In genomic region chr13:109354017-109354416, GRCm38 (mm10) we compare ENCODE assay signal across 30 mouse cellular contexts.
DNase-seq lines count a peak whose midpoint lies in the region; ATAC-seq lines count a peak whose summit lies in the region.
"Had no signal": no experiment of that assay in that cellular context is flagged by ENCODE, and none has a peak within 500 bp of the region (broad histone marks: within the 10 kb centered on the region; RNA-seq: fewer than 3 reads in every experiment).

No protein-coding gene starts in this region.

- H3K36me3 ChIP-seq in heart, embryonic 11.5 days (ENCODE audit: control insufficient read depth, insufficient read depth, low read length): no peaks in the 10 kb centered on the region
- H3K36me3 ChIP-seq: embryonic facial prominence, embryonic 10.5 days; embryonic facial prominence, embryonic 13.5 days; forebrain, embryonic 12.5 days; heart, embryonic 12.5 days; heart, embryonic 15.5 days; hindbrain, embryonic 10.5 days had no signal

- peak; percentile 42 for DNase-seq in cerebellum, adult 9-10 months
- no peak for DNase-seq in cerebellum, postnatal 36 days
- DNase-seq in gastrocnemius, adult 18-20 months (ENCODE audit: low spot score): peak; percentile 69
- no peak for DNase-seq in gastrocnemius, postnatal 4 days (ENCODE audit: low spot score in 2 of 2)
- DNase-seq in heart, adult 11 months: peak; percentile 44
- peak; percentile 86 for DNase-seq in skeletal muscle tissue, adult 2 months (ENCODE audit: low read depth, low spot score)
- DNase-seq in spleen, postnatal 10 days (ENCODE audit: low spot score in 2 of 2): no peak
- DNase-seq: adrenal gland, adult 2 months; adrenal gland, postnatal 14 days; cerebellum, adult 8-10 months; cerebellum, postnatal 25 days; embryo, embryonic 11 days; forebrain, postnatal 0 days; heart, postnatal 10 days; heart, postnatal 36 days; kidney, adult 18-20 months; kidney, adult 9 months had no signal

- no peak overlapping the region for H3K27ac ChIP-seq in heart, embryonic 11.5 days (ENCODE audit: low read depth, low read length)
- H3K27ac ChIP-seq: embryonic facial prominence, embryonic 10.5 days; embryonic facial prominence, embryonic 13.5 days; forebrain, embryonic 12.5 days; heart, embryonic 15.5 days; hindbrain, embryonic 10.5 days; hindbrain, embryonic 14.5 days; hindbrain, postnatal 0 days had no signal

- no peaks in the 10 kb centered on the region for H3K9me3 ChIP-seq in heart, embryonic 11.5 days (replicated peaks; ENCODE audit: control insufficient read depth, low read length)
- H3K9me3 ChIP-seq: embryonic facial prominence, embryonic 10.5 days; embryonic facial prominence, embryonic 13.5 days; forebrain, embryonic 12.5 days; heart, embryonic 12.5 days; heart, embryonic 15.5 days; hindbrain, embryonic 10.5 days had no signal

- WGBS in heart, embryonic 11.5 days (ENCODE audit: insufficient replicate concordance): 75% methylated on average over 7 of the region's 7 CpGs

- H3K9ac ChIP-seq in heart, embryonic 11.5 days (ENCODE audit: low read depth, low read length): no peak overlapping the region
- H3K9ac ChIP-seq: embryonic facial prominence, embryonic 13.5 days; forebrain, embryonic 12.5 days; forebrain, postnatal 0 days; heart, embryonic 12.5 days; heart, embryonic 15.5 days; hindbrain, embryonic 14.5 days had no signal

- no peak overlapping the region for H3K4me3 ChIP-seq in heart, embryonic 11.5 days (ENCODE audit: low read depth, low read length)
- H3K4me3 ChIP-seq: embryonic facial prominence, embryonic 10.5 days; embryonic facial prominence, embryonic 13.5 days; erythroblast, embryonic 14.5 days; forebrain, embryonic 12.5 days; heart, embryonic 12.5 days; heart, embryonic 15.5 days; hindbrain, embryonic 10.5 days had no signal

- no peak overlapping the region for H3K4me2 ChIP-seq in heart, embryonic 11.5 days
- H3K4me2 ChIP-seq: embryonic facial prominence, embryonic 13.5 days; forebrain, embryonic 12.5 days; heart, embryonic 12.5 days; heart, embryonic 15.5 days; hindbrain, embryonic 14.5 days had no signal

- no peaks in the 10 kb centered on the region for H3K4me1 ChIP-seq in heart, embryonic 11.5 days (ENCODE audit: control insufficient read depth, insufficient read depth, low read length)
- H3K4me1 ChIP-seq: embryonic facial prominence, embryonic 10.5 days; heart, embryonic 15.5 days had no signal

- no peaks in the 10 kb centered on the region for H3K27me3 ChIP-seq in heart, embryonic 11.5 days (ENCODE audit: control insufficient read depth, insufficient read depth, low read length)
- H3K27me3 ChIP-seq: embryonic facial prominence, embryonic 13.5 days; forebrain, embryonic 12.5 days; heart, embryonic 12.5 days; heart, embryonic 15.5 days had no signal

- ATAC-seq in heart, embryonic 11.5 days (replicated peaks; ENCODE audit: insufficient number of reproducible peaks, low FRiP score, low TSS enrichment): no peak
- ATAC-seq: CD4-positive, CD25-positive, alpha-beta regulatory T cell, adult 4 months; forebrain, postnatal 0 days; hindbrain, postnatal 0 days; inflammation-experienced regulatory T-cells, adult 6 months; intestine, embryonic 16.5 days had no signal

Comparison
In these comparisons a context has a peak if more than half of its experiments do, and no peak if none do; other contexts are left out.
1. DNase-seq: peak in cerebellum, adult 9-10 months (single experiment), gastrocnemius, adult 18-20 months (single experiment), heart, adult 11 months (single experiment) and skeletal muscle tissue, adult 2 months (single experiment); none in cerebellum, postnatal 36 days (0 of 2), gastrocnemius, postnatal 4 days (0 of 2) and spleen, postnatal 10 days (0 of 2).